Mouse (Mus musculus): Measurements from ENCODE around the gene Vmn2r3.
"Not testable (repeated sequence)": the region's sequence is repeated elsewhere in the genome, so short reads cannot be mapped to it uniquely, and the experiment has no call there.

Vmn2r3 gene

GRCm38 (mm10) chr3:64289609-64290008, at the start of gene Vmn2r3:
Vmn2r3 (minus strand) TSS chr3:64289709.
- DNase-seq = no peak

GRCm38 (mm10) chr3:64332548-64332947, 43.0 kb upstream of the Vmn2r3 start:
- no peak for DNase-seq

GRCm38 (mm10) chr3:64321824-64322223, 32.3 kb upstream of the Vmn2r3 start:
- no peak for DNase-seq

- DNase-seq = no peak
Measured at GRCm38 (mm10) chr3:64306799-64307198, 17.3 kb upstream of the Vmn2r3 start.

- no peak for DNase-seq
Measured at GRCm38 (mm10) chr3:64265762-64266112, 23.8 kb downstream of the Vmn2r3 start.

- not testable (repeated sequence) for DNase-seq
Measured at GRCm38 (mm10) chr3:64265056-64265761, 24.3 kb downstream of the Vmn2r3 start.

- no peak for DNase-seq
Measured at GRCm38 (mm10) chr3:64259582-64259981, 29.9 kb downstream of the Vmn2r3 start.

GRCm38 (mm10) chr3:64251646-64252045, 37.9 kb downstream of the Vmn2r3 start:
- DNase-seq = no peak

GRCm38 (mm10) chr3:64250461-64250860, 39.0 kb downstream of the Vmn2r3 start:
- not testable (repeated sequence) for DNase-seq

- not testable (repeated sequence) for DNase-seq
Measured at GRCm38 (mm10) chr3:64235459-64235858, 54.0 kb downstream of the Vmn2r3 start.

- not testable (repeated sequence) for DNase-seq
Measured at GRCm38 (mm10) chr3:64233655-64234054, 55.9 kb downstream of the Vmn2r3 start.

- DNase-seq = no peak
Measured at GRCm38 (mm10) chr3:64227243-64227642, 62.3 kb downstream of the Vmn2r3 start.

Data from lung, postnatal 36 days (tissue).